Mouse (Mus musculus) liver, adult 2 months (tissue): ENCODE measurements around the gene Sox5.

Experiments used
- CTCF ChIP-seq: fragments of 200-500 bp; IDR thresholded peaks from 2 replicates; pipeline ENCODE4 v1.5.1; 2011; ENCODE audit warnings: low read depth, low read length, control low read depth
- POLR2A ChIP-seq: fragments of 200-500 bp; IDR thresholded peaks from 2 replicates; pipeline ENCODE4 v1.6.1; 2011; ENCODE audit warnings: low read length, control low read depth; ENCODE audit not compliant: insufficient read depth; ENCODE audit errors: extremely low read depth

DNA sequence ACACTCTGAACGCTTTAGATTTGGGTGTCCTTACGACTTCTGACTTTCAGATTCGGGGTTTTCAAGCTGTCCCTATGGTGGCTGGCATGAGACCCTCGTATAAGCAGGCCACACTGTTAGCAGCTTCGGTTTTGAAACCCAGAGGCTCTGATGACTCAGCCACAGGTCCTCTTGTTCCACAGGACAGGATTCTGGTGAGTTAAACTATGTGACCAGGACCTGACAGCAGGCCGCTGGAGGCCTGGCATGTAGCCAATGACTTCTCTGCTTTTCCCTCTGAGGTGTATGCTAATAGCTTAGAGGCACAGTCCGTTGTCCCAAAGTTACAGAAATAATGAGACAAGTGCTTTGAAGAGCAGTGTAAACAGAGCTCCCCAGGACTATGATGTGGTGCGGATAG lies 268.0 kb downstream of the Sox5 start:
- TF ChIP-seq CTCF (no peak), POLR2A (no peak)
